Mouse (Mus musculus) forebrain, embryonic 14.5 days (tissue): ENCODE measurements around the gene Flnc. TPM values are rescaled to one million over a fixed set of nuclear protein-coding genes. Genes with fewer than 3 reads are reported as not detected.

Experiments
- ATAC-seq: fragments of 200-750 bp; cut with Nextera tagmentation; 2 replicates; pipeline ENCODE4 v1.8.0; 2017; ENCODE audit warnings: mild to moderate bottlenecking, moderate library complexity
- DNase-seq: peaks from one replicate; pipeline ENCODE4 v3.0.0-alpha.2; 2015; ENCODE audit warnings: low spot score
- H3K27ac ChIP-seq: fragments of 300-500 bp; sonication (generic); 2 replicates; pipeline ENCODE4 v1.5.1; 2014; ENCODE audit warnings: low read depth, mild to moderate bottlenecking, control low read depth, low read length, moderate library complexity
- H3K27me3 ChIP-seq: fragments of 300-500 bp; sonication (generic); replicated peaks from 2 replicates; pipeline ENCODE4 v1.6.1; 2014; ENCODE audit warnings: low read length, control low read depth, mixed read lengths; ENCODE audit not compliant: control insufficient read depth, insufficient read depth
- H3K36me3 ChIP-seq: fragments of 300-500 bp; sonication (generic); 2 replicates; pipeline ENCODE4 v1.6.1; 2014; ENCODE audit warnings: low read length, control low read depth; ENCODE audit not compliant: control insufficient read depth, insufficient read depth
- H3K4me1 ChIP-seq: fragments of 300-500 bp; sonication (generic); 2 replicates; pipeline ENCODE4 v1.6.1; 2014; ENCODE audit warnings: antibody characterized with exemption, low read length, control low read depth; ENCODE audit not compliant: control insufficient read depth, insufficient read depth
- H3K4me2 ChIP-seq: fragments of 300-500 bp; sonication (generic); 2 replicates; pipeline ENCODE4 v1.6.1; 2014; ENCODE audit warnings: mild to moderate bottlenecking, control low read depth, low read length
- H3K4me3 ChIP-seq: fragments of 300-500 bp; sonication (generic); 2 replicates; pipeline ENCODE4 v1.5.1; 2014; ENCODE audit warnings: low read depth, low read length, control low read depth
- H3K9ac ChIP-seq: fragments of 300-500 bp; sonication (generic); 2 replicates; pipeline ENCODE4 v1.6.1; 2014; ENCODE audit warnings: mild to moderate bottlenecking, low read length, control low read depth, moderate library complexity
- H3K9me3 ChIP-seq: fragments of 300-500 bp; sonication (generic); replicated peaks from 2 replicates; pipeline ENCODE4 v1.6.1; 2016; ENCODE audit warnings: low read length, control low read depth, mixed read lengths; ENCODE audit not compliant: control insufficient read depth
- WGBS: fragments of 180-500 bp; shearing (Covaris S2); extraction: QIAGEN DNeasy Blood & Tissue Kit; methylation state at CpG from one replicate; pipeline ENCODE4 v1.1.7; 2014; 5-methylcytosine and 5-hydroxymethylcytosine counted together
- polyA plus RNA-seq: library from polyadenylated mRNA; unstranded; fragments of >200 nt; fragmentation: Nextera tagmentation; extraction: Ambion mirVana; gene quantifications from 2 replicates; pipeline ENCODE4 v1.2.1, GENCODE M21; 2014

The Flnc gene
- polyA plus RNA-seq, 1 experiment from 2014 or later: 1.1 TPM

GRCm38 (mm10) chr6:29395910-29396713 is 36.9 kb upstream of the Flnc start, which contains the start of gene Ccdc136:
Gene Ccdc136 (plus strand): TSS chr6:29396309.
- Histone ChIP-seq H3K9me3 (no peaks in the 10 kb centered on the region), H3K36me3 (no peaks in the 10 kb centered on the region), H3K9ac (peak within 1 kb of the TSS; percentile 81), H3K4me1 (peaks cover 6% of the 10 kb centered on the region; the same call in 1 of the 2 replicates), H3K27ac (peak within 1 kb of the TSS; percentile 80), H3K4me2 (peak within 1 kb of the TSS; percentile 82), H3K4me3 (peak within 1 kb of the TSS; percentile 69), H3K27me3 (no peaks in the 10 kb centered on the region; the same call in 1 of the 2 replicates)
- DNase-seq (peak; percentile 73), ATAC-seq (peak; percentile 92)
- 2% methylated on average over 45 of the region's 49 CpGs for WGBS

GRCm38 (mm10) chr6:29396714-29397540 is 36.1 kb upstream of the Flnc start:
- peaks cover 6% of the 10 kb centered on the region; the same call in 1 of the 2 replicates for H3K4me1 ChIP-seq
- H3K4me2 ChIP-seq: peak overlapping the region; percentile 82
- peak overlapping the region; percentile 80 for H3K27ac ChIP-seq
- no peaks in the 10 kb centered on the region; the same call in none of the 2 replicates for H3K27me3 ChIP-seq
- ATAC-seq (peak; percentile 66), DNase-seq (peak; percentile 37)
- H3K4me3 ChIP-seq: peak overlapping the region; percentile 69
- 1% methylated on average over 22 of the region's 24 CpGs for WGBS
- H3K36me3 ChIP-seq: no peaks in the 10 kb centered on the region
- H3K9me3 ChIP-seq: no peaks in the 10 kb centered on the region
- peak overlapping the region; percentile 81 for H3K9ac ChIP-seq

- no peaks in the 10 kb centered on the region for H3K36me3 ChIP-seq
- H3K4me1 ChIP-seq: peaks cover 6% of the 10 kb centered on the region; the same call in 1 of the 2 replicates
- H3K4me2 ChIP-seq: peak overlapping the region; percentile 82
- H3K27me3 ChIP-seq: no peaks in the 10 kb centered on the region; the same call in none of the 2 replicates
- DNase-seq: peak; percentile 81
- H3K27ac ChIP-seq: peak overlapping the region; percentile 80
- H3K9me3 ChIP-seq: no peaks in the 10 kb centered on the region
- peak overlapping the region; percentile 81 for H3K9ac ChIP-seq
- H3K4me3 ChIP-seq: peak overlapping the region; percentile 69
- peak; percentile 77 for ATAC-seq
- WGBS: 2% methylated on average over 6 of the region's 6 CpGs
These were observed 35.5 kb upstream of the Flnc start for GRCm38 (mm10) chr6:29397575-29397974.

- DNase-seq: no peak
- 78% methylated on average over 4 of the region's 4 CpGs for WGBS
- H3K9ac ChIP-seq: no peak overlapping the region
- no peak overlapping the region for H3K4me2 ChIP-seq
- no peaks in the 10 kb centered on the region for H3K36me3 ChIP-seq
- ATAC-seq: no peak
- H3K27me3 ChIP-seq: no peaks in the 10 kb centered on the region; the same call in none of the 2 replicates
- H3K27ac ChIP-seq: no peak overlapping the region
- H3K4me1 ChIP-seq: peaks cover 6% of the 10 kb centered on the region; the same call in 1 of the 2 replicates
- H3K9me3 ChIP-seq: no peaks in the 10 kb centered on the region
- H3K4me3 ChIP-seq: no peak overlapping the region
These were observed 33.2 kb upstream of the Flnc start for GRCm38 (mm10) chr6:29399851-29400250.

GRCm38 (mm10) chr6:29402693-29403342 is 30.2 kb upstream of the Flnc start:
- peaks cover 13% of the 10 kb centered on the region; the same call in 1 of the 2 replicates for H3K36me3 ChIP-seq
- no peak overlapping the region for H3K4me3 ChIP-seq
- ATAC-seq: no peak
- 7% methylated on average over 31 of the region's 34 CpGs for WGBS
- H3K27me3 ChIP-seq: no peaks in the 10 kb centered on the region; the same call in 1 of the 2 replicates
- no peaks in the 10 kb centered on the region for H3K4me1 ChIP-seq
- H3K9me3 ChIP-seq: no peaks in the 10 kb centered on the region
- H3K27ac ChIP-seq: no peak overlapping the region
- no peak overlapping the region for H3K9ac ChIP-seq
- DNase-seq: no peak
- H3K4me2 ChIP-seq: 0 out of 2 replicates have a peak overlapping the region, but pooled peaks have one; percentile 14

- peaks cover 36% of the 10 kb centered on the region for H3K36me3 ChIP-seq
- H3K27ac ChIP-seq: no peak overlapping the region
- no peaks in the 10 kb centered on the region for H3K9me3 ChIP-seq
- no peak for DNase-seq
- no peak overlapping the region for H3K4me2 ChIP-seq
- 84% methylated on average over 6 of the region's 6 CpGs for WGBS
- H3K4me1 ChIP-seq: no peaks in the 10 kb centered on the region
- ATAC-seq: no peak
- H3K9ac ChIP-seq: no peak overlapping the region
- no peaks in the 10 kb centered on the region; the same call in 1 of the 2 replicates for H3K27me3 ChIP-seq
- H3K4me3 ChIP-seq: no peak overlapping the region
These were observed 26.6 kb upstream of the Flnc start for GRCm38 (mm10) chr6:29406412-29406811.

GRCm38 (mm10) chr6:29415446-29415845 is 17.6 kb upstream of the Flnc start:
- Histone ChIP-seq H3K27ac (no peak overlapping the region), H3K4me3 (no peak overlapping the region), H3K4me1 (no peaks in the 10 kb centered on the region), H3K27me3 (no peaks in the 10 kb centered on the region), H3K36me3 (peaks cover 52% of the 10 kb centered on the region), H3K4me2 (no peak overlapping the region), H3K9ac (no peak overlapping the region), H3K9me3 (no peaks in the 10 kb centered on the region)
- no peak for ATAC-seq
- DNase-seq: no peak
- 88% methylated on average over 9 of the region's 9 CpGs for WGBS

GRCm38 (mm10) chr6:29420596-29420995 is 12.5 kb upstream of the Flnc start:
- no peaks in the 10 kb centered on the region for H3K9me3 ChIP-seq
- no peaks in the 10 kb centered on the region for H3K4me1 ChIP-seq
- H3K9ac ChIP-seq: no peak overlapping the region
- no peaks in the 10 kb centered on the region for H3K27me3 ChIP-seq
- WGBS: 91% methylated on average over 2 of the region's 2 CpGs
- ATAC-seq (no peak), DNase-seq (no peak)
- H3K4me3 ChIP-seq: no peak overlapping the region
- no peak overlapping the region for H3K27ac ChIP-seq
- H3K4me2 ChIP-seq: no peak overlapping the region
- peaks cover 23% of the 10 kb centered on the region for H3K36me3 ChIP-seq
